Mouse (Mus musculus) forebrain, embryonic 14.5 days (tissue): ENCODE results near the gene Atp6v1e2. TPM values are rescaled to one million over a fixed set of nuclear protein-coding genes. Genes with fewer than 3 reads are reported as not detected.

ENCODE experiments used
- ATAC-seq: fragments of 200-750 bp; cut with Nextera tagmentation; 2 replicates; pipeline ENCODE4 v1.8.0; 2017; ENCODE audit warnings: mild to moderate bottlenecking, moderate library complexity
- DNase-seq: peaks from one replicate; pipeline ENCODE4 v3.0.0-alpha.2; 2015; ENCODE audit warnings: low spot score
- H3K27ac ChIP-seq: fragments of 300-500 bp; sonication (generic); 2 replicates; pipeline ENCODE4 v1.5.1; 2014; ENCODE audit warnings: low read depth, mild to moderate bottlenecking, control low read depth, low read length, moderate library complexity
- H3K27me3 ChIP-seq: fragments of 300-500 bp; sonication (generic); replicated peaks from 2 replicates; pipeline ENCODE4 v1.6.1; 2014; ENCODE audit warnings: low read length, control low read depth, mixed read lengths; ENCODE audit not compliant: control insufficient read depth, insufficient read depth
- H3K36me3 ChIP-seq: fragments of 300-500 bp; sonication (generic); 2 replicates; pipeline ENCODE4 v1.6.1; 2014; ENCODE audit warnings: low read length, control low read depth; ENCODE audit not compliant: control insufficient read depth, insufficient read depth
- H3K4me1 ChIP-seq: fragments of 300-500 bp; sonication (generic); 2 replicates; pipeline ENCODE4 v1.6.1; 2014; ENCODE audit warnings: antibody characterized with exemption, low read length, control low read depth; ENCODE audit not compliant: control insufficient read depth, insufficient read depth
- H3K4me2 ChIP-seq: fragments of 300-500 bp; sonication (generic); 2 replicates; pipeline ENCODE4 v1.6.1; 2014; ENCODE audit warnings: mild to moderate bottlenecking, control low read depth, low read length
- H3K4me3 ChIP-seq: fragments of 300-500 bp; sonication (generic); 2 replicates; pipeline ENCODE4 v1.5.1; 2014; ENCODE audit warnings: low read depth, low read length, control low read depth
- H3K9ac ChIP-seq: fragments of 300-500 bp; sonication (generic); 2 replicates; pipeline ENCODE4 v1.6.1; 2014; ENCODE audit warnings: mild to moderate bottlenecking, low read length, control low read depth, moderate library complexity
- H3K9me3 ChIP-seq: fragments of 300-500 bp; sonication (generic); replicated peaks from 2 replicates; pipeline ENCODE4 v1.6.1; 2016; ENCODE audit warnings: low read length, control low read depth, mixed read lengths; ENCODE audit not compliant: control insufficient read depth
- WGBS: fragments of 180-500 bp; shearing (Covaris S2); extraction: QIAGEN DNeasy Blood & Tissue Kit; methylation state at CpG from one replicate; pipeline ENCODE4 v1.1.7; 2014; 5-methylcytosine and 5-hydroxymethylcytosine counted together
- polyA plus RNA-seq: library from polyadenylated mRNA; unstranded; fragments of >200 nt; fragmentation: Nextera tagmentation; extraction: Ambion mirVana; gene quantifications from 2 replicates; pipeline ENCODE4 v1.2.1, GENCODE M21; 2014

The Atp6v1e2 gene
- polyA plus RNA-seq, 1 experiment from 2014 or later: not detected

- Histone ChIP-seq H3K9ac (peak overlapping the region; percentile 43), H3K4me2 (peak overlapping the region; percentile 60), H3K4me3 (peak overlapping the region; percentile 28), H3K27me3 (no peaks in the 10 kb centered on the region; the same call in 1 of the 2 replicates), H3K9me3 (no peaks in the 10 kb centered on the region), H3K27ac (peak overlapping the region; percentile 28; the same call in 1 of the 2 replicates), H3K4me1 (peaks cover 13% of the 10 kb centered on the region; the same call in 1 of the 2 replicates), H3K36me3 (no peaks in the 10 kb centered on the region)
- peak; percentile 88 for DNase-seq
- WGBS: under 1% methylated on average over 20 of the region's 20 CpGs
- ATAC-seq: peak; percentile 88
These were observed 10.1 kb downstream of the Atp6v1e2 start for GRCm38 (mm10) chr17:86937497-86938155.

GRCm38 (mm10) chr17:86937064-86937463 is 10.6 kb downstream of the Atp6v1e2 start:
- 60% methylated on average over 2 of the region's 2 CpGs for WGBS
- Histone ChIP-seq H3K27me3 (no peaks in the 10 kb centered on the region; the same call in 1 of the 2 replicates), H3K36me3 (no peaks in the 10 kb centered on the region), H3K4me3 (peak overlapping the region; percentile 28; the same call in 1 of the 2 replicates), H3K4me1 (peaks cover 13% of the 10 kb centered on the region; the same call in 1 of the 2 replicates), H3K27ac (peak overlapping the region; percentile 28; the same call in 1 of the 2 replicates), H3K4me2 (peak overlapping the region; percentile 60), H3K9ac (no peak overlapping the region; the same call in 1 of the 2 replicates), H3K9me3 (no peaks in the 10 kb centered on the region)
- DNase-seq: no peak
- ATAC-seq: no peak

- Histone ChIP-seq H3K27me3 (no peaks in the 10 kb centered on the region; the same call in 1 of the 2 replicates), H3K4me1 (0 out of 2 replicates have a peak, but pooled peaks cover 9% of the 10 kb centered on the region), H3K4me3 (no peak overlapping the region), H3K4me2 (no peak overlapping the region), H3K36me3 (no peaks in the 10 kb centered on the region), H3K27ac (no peak overlapping the region), H3K9ac (no peak overlapping the region; the same call in 1 of the 2 replicates), H3K9me3 (no peaks in the 10 kb centered on the region)
- WGBS: 41% methylated on average over 5 of the region's 5 CpGs
- ATAC-seq (peak; percentile 47; the same call in 1 of the 2 replicates), DNase-seq (peak; percentile 44)
These were observed 14.8 kb downstream of the Atp6v1e2 start for GRCm38 (mm10) chr17:86932896-86933295.

GRCm38 (mm10) chr17:86929981-86930380 is 17.7 kb downstream of the Atp6v1e2 start:
- H3K27ac ChIP-seq: no peak overlapping the region
- H3K4me1 ChIP-seq: 0 out of 2 replicates have a peak, but pooled peaks cover 2% of the 10 kb centered on the region
- no peak for ATAC-seq
- no peaks in the 10 kb centered on the region for H3K36me3 ChIP-seq
- no peaks in the 10 kb centered on the region for H3K27me3 ChIP-seq
- no peaks in the 10 kb centered on the region for H3K9me3 ChIP-seq
- no peak overlapping the region for H3K9ac ChIP-seq
- H3K4me3 ChIP-seq: no peak overlapping the region
- peak; percentile 51 for DNase-seq
- no peak overlapping the region for H3K4me2 ChIP-seq

GRCm38 (mm10) chr17:86929355-86929754 is 18.3 kb downstream of the Atp6v1e2 start:
- Histone ChIP-seq H3K4me1 (0 out of 2 replicates have a peak, but pooled peaks cover 2% of the 10 kb centered on the region), H3K9ac (no peak overlapping the region), H3K4me2 (no peak overlapping the region), H3K27ac (no peak overlapping the region), H3K9me3 (no peaks in the 10 kb centered on the region), H3K27me3 (no peaks in the 10 kb centered on the region), H3K4me3 (no peak overlapping the region), H3K36me3 (no peaks in the 10 kb centered on the region)
- DNase-seq (no peak), ATAC-seq (no peak)
- WGBS: 85% methylated on average over 6 of the region's 6 CpGs

GRCm38 (mm10) chr17:86926836-86927235 is 20.9 kb downstream of the Atp6v1e2 start:
- H3K4me1 ChIP-seq: no peaks in the 10 kb centered on the region
- no peaks in the 10 kb centered on the region for H3K36me3 ChIP-seq
- ATAC-seq (no peak), DNase-seq (no peak)
- no peak overlapping the region for H3K4me3 ChIP-seq
- H3K27ac ChIP-seq: no peak overlapping the region
- WGBS: 86% methylated on average over 3 of the region's 3 CpGs
- no peaks in the 10 kb centered on the region for H3K27me3 ChIP-seq
- H3K4me2 ChIP-seq: no peak overlapping the region
- no peak overlapping the region for H3K9ac ChIP-seq
- H3K9me3 ChIP-seq: no peaks in the 10 kb centered on the region

GRCm38 (mm10) chr17:86924679-86925078 is 23.0 kb downstream of the Atp6v1e2 start:
- WGBS: 77% methylated on average over 3 of the region's 3 CpGs
- no peak overlapping the region for H3K9ac ChIP-seq
- DNase-seq (no peak), ATAC-seq (no peak)
- H3K4me1 ChIP-seq: no peaks in the 10 kb centered on the region
- no peaks in the 10 kb centered on the region for H3K27me3 ChIP-seq
- H3K36me3 ChIP-seq: no peaks in the 10 kb centered on the region
- no peaks in the 10 kb centered on the region for H3K9me3 ChIP-seq
- H3K27ac ChIP-seq: no peak overlapping the region
- no peak overlapping the region for H3K4me3 ChIP-seq
- no peak overlapping the region for H3K4me2 ChIP-seq

- Histone ChIP-seq H3K27ac (no peak overlapping the region), H3K27me3 (no peaks in the 10 kb centered on the region), H3K9ac (no peak overlapping the region), H3K36me3 (no peaks in the 10 kb centered on the region), H3K4me2 (no peak overlapping the region), H3K4me3 (no peak overlapping the region), H3K4me1 (no peaks in the 10 kb centered on the region), H3K9me3 (no peaks in the 10 kb centered on the region)
- ATAC-seq: no peak
- WGBS: 92% methylated on average over 11 of the region's 11 CpGs
- DNase-seq: no peak
These were observed 28.0 kb downstream of the Atp6v1e2 start for GRCm38 (mm10) chr17:86919729-86920128.

- no peak overlapping the region for H3K9ac ChIP-seq
- WGBS: 81% methylated on average over 6 of the region's 6 CpGs
- no peaks in the 10 kb centered on the region for H3K36me3 ChIP-seq
- H3K9me3 ChIP-seq: no peaks in the 10 kb centered on the region
- DNase-seq (no peak), ATAC-seq (no peak)
- no peak overlapping the region for H3K4me2 ChIP-seq
- H3K4me3 ChIP-seq: no peak overlapping the region
- no peaks in the 10 kb centered on the region for H3K4me1 ChIP-seq
- H3K27ac ChIP-seq: no peak overlapping the region
- no peaks in the 10 kb centered on the region for H3K27me3 ChIP-seq
These were observed 28.9 kb downstream of the Atp6v1e2 start for GRCm38 (mm10) chr17:86918786-86919185.
